Mouse (Mus musculus): ENCODE measurements around the gene Mtcl1.

Gene Mtcl1

GRCm38 (mm10) chr17:66407833-66408232 is 41.7 kb downstream of the Mtcl1 start:
- no peak for DNase-seq (ENCODE audit: low spot score)

DNA sequence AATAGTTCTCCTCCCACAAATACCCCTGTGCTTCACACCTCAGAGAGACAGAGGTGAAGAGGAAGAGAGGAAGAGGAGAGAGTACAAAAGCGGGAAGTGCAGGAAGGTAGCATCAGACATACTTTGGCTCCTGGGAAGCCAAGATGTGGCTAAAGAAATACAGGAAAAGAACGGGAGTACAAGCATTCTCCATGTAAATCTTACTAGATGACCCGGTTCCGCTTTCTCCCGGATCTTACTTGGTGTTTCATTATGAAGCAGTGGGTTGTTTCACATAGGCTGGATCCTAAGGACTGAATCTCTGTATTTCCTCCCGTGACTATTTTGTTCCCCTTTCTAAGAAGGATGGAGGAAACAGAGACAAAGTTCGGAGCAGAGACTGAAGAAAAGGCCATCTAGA is 43.9 kb downstream of the Mtcl1 start:
- no peak for DNase-seq (ENCODE audit: low spot score)

GRCm38 (mm10) chr17:66404883-66405590 is 44.5 kb downstream of the Mtcl1 start:
- DNase-seq (ENCODE audit: low spot score) = peak; percentile 4

GRCm38 (mm10) chr17:66402791-66403470 is 46.6 kb downstream of the Mtcl1 start:
- no peak for DNase-seq (ENCODE audit: low spot score)

DNA sequence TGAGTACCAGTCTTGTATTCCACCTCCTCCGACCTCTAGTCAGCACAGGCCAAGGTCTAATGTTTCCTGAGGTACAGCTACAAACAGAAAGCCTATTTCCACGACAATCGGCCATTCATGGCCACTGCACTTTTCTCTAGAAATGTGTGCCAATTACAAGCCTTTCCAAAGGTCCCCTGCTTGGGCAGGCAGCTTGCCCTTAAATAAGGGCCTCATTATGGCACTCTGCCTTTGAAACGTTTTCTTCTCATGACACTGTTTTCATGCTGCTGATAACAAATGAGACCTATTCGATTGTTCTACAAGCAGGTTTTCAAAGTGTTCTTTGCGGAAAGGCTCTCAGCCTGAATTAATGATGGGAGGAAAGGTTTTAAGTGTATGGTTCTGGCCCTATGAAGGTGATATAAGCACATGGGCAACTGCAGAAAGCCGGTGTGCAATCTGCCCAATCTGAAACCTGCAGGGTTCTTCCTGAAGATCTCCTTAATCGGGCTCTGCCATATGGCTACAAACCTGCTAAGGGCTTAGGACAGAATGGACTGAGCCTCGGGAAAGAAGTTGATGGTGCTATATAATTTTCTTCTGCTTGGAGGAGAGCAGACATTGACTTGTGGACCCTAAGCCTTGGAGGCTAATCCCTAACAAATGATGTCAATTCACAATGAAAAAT is 47.8 kb downstream of the Mtcl1 start:
- DNase-seq (ENCODE audit: low spot score) = peak; percentile 19

DNA sequence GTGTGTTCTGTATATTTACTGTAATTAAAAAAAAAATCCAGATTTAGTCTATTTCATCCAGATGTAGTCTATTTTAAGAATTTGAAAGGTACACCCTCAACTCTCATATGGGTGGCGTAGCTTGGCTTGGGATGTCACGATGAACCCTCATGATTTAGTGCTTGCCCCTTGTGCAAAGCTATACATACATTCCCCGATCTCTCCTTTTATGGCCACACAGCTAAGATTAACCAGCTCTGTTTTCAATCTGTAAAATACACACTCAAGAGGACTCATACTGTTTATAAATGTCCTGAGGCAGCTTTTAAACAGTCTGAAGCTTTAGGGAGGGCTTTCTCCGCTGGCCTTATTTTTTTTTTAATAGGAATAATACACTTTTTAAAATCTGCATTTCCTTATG is 49.8 kb downstream of the Mtcl1 start:
- DNase-seq (ENCODE audit: low spot score) = no peak

GRCm38 (mm10) chr17:66394571-66394970 is 55.0 kb downstream of the Mtcl1 start:
- peak; percentile 32 for DNase-seq (ENCODE audit: low spot score)

DNA sequence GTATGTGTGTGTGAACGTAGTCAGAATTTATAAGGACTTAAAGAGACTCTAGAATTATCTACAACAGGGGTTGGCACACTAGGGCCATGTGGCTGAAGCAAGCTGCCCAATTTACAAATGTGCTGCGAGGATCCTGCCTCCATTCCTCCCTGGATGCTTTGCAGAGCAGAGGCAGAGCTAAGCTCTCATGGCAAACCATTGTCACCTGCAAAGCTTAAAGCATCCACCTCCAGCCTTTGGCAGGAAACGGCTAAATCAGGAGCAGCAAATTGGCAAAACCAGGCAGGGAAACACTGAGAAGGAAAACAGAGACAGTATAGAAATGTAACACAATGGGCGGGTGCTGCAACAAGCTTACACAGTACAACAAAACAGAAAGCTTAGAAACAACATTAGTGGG is 61.2 kb downstream of the Mtcl1 start:
- DNase-seq (ENCODE audit: low spot score) = no peak

DNA sequence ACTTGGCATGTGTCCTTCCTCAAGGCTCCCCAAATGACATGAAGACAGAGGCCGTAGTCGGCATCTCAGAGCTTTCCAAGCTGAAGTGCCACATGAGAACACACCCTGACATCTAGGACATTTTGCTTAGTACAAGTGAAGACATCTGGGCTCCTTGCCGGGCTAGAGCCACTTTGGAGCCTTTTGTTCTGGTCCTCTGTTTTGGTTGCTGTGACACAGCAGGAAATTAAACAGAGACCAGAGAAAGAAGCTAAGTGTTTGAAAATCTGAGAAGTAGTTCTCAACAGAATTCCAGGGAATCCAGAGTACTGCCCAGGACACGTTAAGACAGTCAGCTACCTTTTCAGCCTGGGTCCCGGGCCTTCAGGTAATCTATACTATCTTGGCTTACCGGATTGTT is 68.2 kb downstream of the Mtcl1 start:
- no peak for DNase-seq (ENCODE audit: low spot score)

- no peak for DNase-seq (ENCODE audit: low spot score)
Observed at GRCm38 (mm10) chr17:66379900-66380857, 69.4 kb downstream of the Mtcl1 start.

- no peak for DNase-seq (ENCODE audit: low spot score)
Observed at GRCm38 (mm10) chr17:66379308-66379707, 70.2 kb downstream of the Mtcl1 start.

- no peak for DNase-seq (ENCODE audit: low spot score)
Observed at GRCm38 (mm10) chr17:66378127-66378526, 71.4 kb downstream of the Mtcl1 start.

GRCm38 (mm10) chr17:66374633-66375272 is 74.8 kb downstream of the Mtcl1 start:
- DNase-seq (ENCODE audit: low spot score) = no peak

GRCm38 (mm10) chr17:66370867-66371266 is 78.7 kb downstream of the Mtcl1 start:
- no peak for DNase-seq (ENCODE audit: low spot score)

DNA sequence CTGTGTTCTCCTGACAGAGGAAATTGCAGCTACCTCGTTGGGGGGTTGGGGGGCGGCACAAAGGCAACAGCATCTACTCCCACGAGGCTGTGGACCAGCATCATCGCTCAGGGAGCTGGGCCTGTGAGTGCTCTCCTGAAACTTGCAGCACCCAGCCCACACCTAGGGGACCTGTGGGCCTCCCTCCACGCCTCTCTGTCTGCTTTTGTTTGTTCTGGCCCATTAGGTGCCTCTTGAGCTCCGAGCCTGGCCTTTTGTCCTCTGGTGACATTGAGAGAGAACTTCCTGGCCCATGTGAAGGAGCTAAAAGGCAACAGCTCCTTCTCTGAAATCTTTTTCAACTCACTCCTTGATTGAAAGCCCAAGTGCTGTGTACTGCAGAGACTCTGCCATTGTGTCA is 79.8 kb downstream of the Mtcl1 start:
- no peak for DNase-seq (ENCODE audit: low spot score)

DNA sequence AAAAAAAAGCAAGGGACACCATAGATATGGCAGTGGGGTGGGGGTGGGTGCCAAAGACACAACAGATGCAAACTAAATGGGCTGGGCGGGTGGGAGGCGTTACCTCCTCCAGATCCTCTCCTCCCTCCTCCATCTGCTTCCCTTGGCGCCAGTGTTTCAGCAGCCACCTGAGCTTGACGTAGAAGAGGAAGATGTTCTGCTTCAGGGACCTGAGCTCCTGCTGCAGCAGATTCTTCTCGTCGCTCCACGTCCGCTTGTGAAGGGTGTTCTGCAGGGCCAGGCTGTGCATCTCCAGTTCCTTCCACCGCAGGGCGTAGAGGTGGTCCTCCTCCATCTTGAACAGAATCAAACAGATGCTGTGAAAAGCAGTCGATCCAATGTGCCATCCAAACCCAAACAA is 81.4 kb downstream of the Mtcl1 start:
- no peak for DNase-seq (ENCODE audit: low spot score)

GRCm38 (mm10) chr17:66365664-66366063 is 83.9 kb downstream of the Mtcl1 start:
- no peak for DNase-seq (ENCODE audit: low spot score)

- no peak for DNase-seq (ENCODE audit: low spot score)
Observed at GRCm38 (mm10) chr17:66365293-66365642, 84.3 kb downstream of the Mtcl1 start.

- DNase-seq (ENCODE audit: low spot score) = peak; percentile 17
Observed at GRCm38 (mm10) chr17:66364525-66365292, 84.8 kb downstream of the Mtcl1 start.

DNA sequence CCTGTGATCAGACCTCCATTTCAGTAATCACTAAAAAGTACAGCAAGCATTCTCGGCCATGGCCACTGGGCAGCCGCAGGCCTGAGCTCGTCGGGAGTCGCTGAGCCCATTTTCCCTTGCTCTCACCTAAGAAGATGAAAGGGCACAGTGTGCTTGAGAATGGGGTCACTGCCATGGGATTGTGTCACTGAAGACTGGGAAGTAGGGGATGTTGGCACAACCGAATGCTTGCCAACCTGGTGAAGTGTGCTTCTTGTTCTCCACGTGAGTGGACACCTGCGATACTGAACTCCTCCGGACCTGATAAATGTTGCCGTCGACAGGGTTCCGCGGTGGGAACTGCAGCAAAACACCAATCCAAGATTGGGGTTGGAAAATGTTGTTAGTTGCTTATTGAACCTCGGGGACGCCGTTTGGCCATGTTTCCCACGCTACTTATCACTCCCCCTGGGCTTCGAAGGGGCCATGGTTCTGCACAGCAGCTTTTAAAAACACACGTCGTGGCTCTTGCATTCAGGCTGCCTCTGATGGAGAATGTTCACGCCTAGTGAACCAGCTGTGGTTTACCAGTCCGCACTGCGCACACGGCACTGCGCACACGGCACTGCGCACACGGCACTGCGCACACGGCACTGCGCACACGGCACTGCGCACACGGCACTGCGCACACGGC is 85.6 kb downstream of the Mtcl1 start:
- DNase-seq (ENCODE audit: low spot score) = no peak
